Mouse (Mus musculus) telencephalon, adult 2 months (tissue): Measurements from ENCODE around the gene Gm34302.
A peak's percentile ranks its signal among the peaks of the same experiment; 100 is the strongest.
"Not testable (repeated sequence)": the region's sequence is repeated elsewhere in the genome, so short reads cannot be mapped to it uniquely, and the experiment has no call there.

Experiments used
- DNase-seq: peaks from one replicate; pipeline ENCODE4 v3.0.0-alpha.2; 2011; ENCODE audit warnings: low read depth, low spot score

Gm34302 gene

GRCm38 (mm10) chr3:63483726-63484125, at the start of gene Gm34302:
Gm34302 (minus strand) TSS chr3:63483879.
- no peak for DNase-seq

GRCm38 (mm10) chr3:63531847-63532246, 48.2 kb upstream of the Gm34302 start:
- DNase-seq = no peak

- no peak for DNase-seq
Measured at GRCm38 (mm10) chr3:63517681-63518080, 34.0 kb upstream of the Gm34302 start.

- not testable (repeated sequence) for DNase-seq
Measured at GRCm38 (mm10) chr3:63516279-63516678, 32.6 kb upstream of the Gm34302 start.

- DNase-seq = no peak
Measured at GRCm38 (mm10) chr3:63511316-63511715, 27.6 kb upstream of the Gm34302 start.

GRCm38 (mm10) chr3:63509484-63509883, 25.8 kb upstream of the Gm34302 start:
- DNase-seq = no peak

GRCm38 (mm10) chr3:63508924-63509323, 25.2 kb upstream of the Gm34302 start:
- no peak for DNase-seq

GRCm38 (mm10) chr3:63504433-63504832, 20.8 kb upstream of the Gm34302 start:
- DNase-seq = peak; percentile 41

GRCm38 (mm10) chr3:63494625-63495382, 11.1 kb upstream of the Gm34302 start:
- DNase-seq = no peak

GRCm38 (mm10) chr3:63493563-63493962, 9.9 kb upstream of the Gm34302 start:
- DNase-seq = no peak

- DNase-seq = no peak
Measured at GRCm38 (mm10) chr3:63440426-63441125, 43.1 kb downstream of the Gm34302 start.

- no peak for DNase-seq
Measured at GRCm38 (mm10) chr3:63439738-63440137, 43.9 kb downstream of the Gm34302 start.

GRCm38 (mm10) chr3:63438898-63439297, 44.8 kb downstream of the Gm34302 start:
- no peak for DNase-seq
